Mouse (Mus musculus): Measurements from ENCODE around the gene Scarf1. TPM values are rescaled to one million over a fixed set of nuclear protein-coding genes. Genes with fewer than 3 reads are reported as not detected.

The Scarf1 gene
- total and polyA plus RNA-seq, 3 experiments, result 0.24 to 0.90 (median 0.76) TPM

DNA sequence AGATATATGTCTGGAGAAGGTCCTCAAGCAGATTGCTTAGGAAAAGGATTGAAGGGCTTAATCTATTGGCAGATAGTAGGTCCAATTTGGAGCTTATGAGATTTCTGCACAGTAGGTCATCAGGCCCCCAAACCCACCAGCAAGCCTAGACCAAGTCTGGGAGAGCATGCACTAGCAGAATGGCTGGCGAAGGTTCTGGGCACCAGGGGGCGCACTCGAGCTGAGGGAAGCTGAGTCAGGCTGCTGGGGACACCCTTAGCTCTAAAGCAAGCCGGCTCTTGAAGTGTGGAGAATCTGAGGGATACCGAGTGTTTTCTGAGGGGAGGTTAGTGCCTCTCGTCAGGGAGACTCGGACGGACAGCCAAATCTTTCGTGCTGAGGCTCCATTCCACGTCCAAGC is 17.0 kb downstream of the Scarf1 start (continued):
- no peak for TF ChIP-seq USF1 (IDR thresholded peaks at IDR 0.05; ENCODE audit: low read depth, low read length)
- peak; percentile 100 for TF ChIP-seq SMC3 (IDR thresholded peaks at IDR 0.05; ENCODE audit: low read depth, low read length)
- TF ChIP-seq KAT2A (IDR thresholded peaks at IDR 0.05; ENCODE audit: insufficient replicate concordance, low read length), result no peak
- peak; percentile 33; the same call in 1 of the 2 replicates for TF ChIP-seq ZNF384 (IDR thresholded peaks at IDR 0.05; ENCODE audit: low read depth, low read length)

DNA sequence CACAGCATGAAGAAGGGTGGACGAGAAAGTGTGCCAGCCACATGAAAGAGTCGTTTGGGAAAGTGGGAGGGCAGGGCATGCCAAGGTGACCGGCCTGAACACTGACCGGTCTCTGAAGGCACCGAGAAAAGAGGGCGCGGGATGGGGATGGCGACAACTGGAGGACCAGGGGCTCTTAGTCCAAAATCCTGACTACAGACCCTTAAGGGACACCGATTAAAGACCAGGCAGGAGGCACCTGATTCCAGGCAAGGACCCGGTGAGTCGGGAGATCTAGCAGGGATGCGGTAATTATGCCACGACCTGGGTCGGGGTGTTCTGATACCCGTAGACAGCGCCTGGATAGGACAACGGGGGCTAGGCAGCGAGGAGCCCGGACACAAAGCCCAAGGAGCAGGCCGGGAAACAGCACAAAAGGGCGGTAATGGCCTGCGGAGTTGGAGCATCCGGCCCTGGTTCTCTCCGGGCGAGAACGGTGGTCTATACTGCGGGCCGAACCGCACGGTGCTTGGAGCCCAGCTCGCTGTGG is 17.6 kb downstream of the Scarf1 start:
- TF ChIP-seq UBTF (IDR thresholded peaks at IDR 0.05; ENCODE audit: low read depth, low read length), result peak; percentile 38; the same call in 1 of the 2 replicates
- no peak for TF ChIP-seq USF2 (conservative IDR thresholded peaks at IDR 0.05; ENCODE audit: low read depth, low read length)
- Histone ChIP-seq H3K79me2 (replicated peaks; ENCODE audit: control insufficient read depth, extremely low read depth, insufficient read depth, poor library complexity, severe bottlenecking) (no peaks in the 10 kb centered on the region), H3K9ac (ENCODE audit: insufficient read depth, low read depth) (peak overlapping the region; percentile 31), H3K4me1 (ENCODE audit: control insufficient read depth in 1 of 2, insufficient read depth in 2 of 2) (peaks cover 5 to 44% of the 10 kb centered on the region in 2 experiments; a peak in 3 of 4 replicates), H3K36me3 (replicated peaks in 1 of 2; ENCODE audit: control insufficient read depth in 1 of 2, insufficient read depth in 1 of 2, low read length in 1 of 2) (peaks cover 0 to 22% of the 10 kb centered on the region in 2 experiments), H3K9me3 (replicated peaks; ENCODE audit: low read length) (no peaks in the 10 kb centered on the region), H3K27ac (ENCODE audit: insufficient read depth, low read depth) (no peak overlapping the region), H3K4me3 (replicated peaks in 1 of 3; ENCODE audit: low read depth in 2 of 3, low read length in 2 of 3, poor library complexity in 1 of 3) (peak overlapping the region; percentile 57 to 80 (median 71)), H3K4me2 (ENCODE audit: insufficient read depth, low read depth, poor library complexity, severe bottlenecking) (peak overlapping the region; percentile 83), H3K27me3 (replicated peaks) (no peaks in the 10 kb centered on the region)
- dilution Hi-C loops (cut with MboI; ENCODE audit: extremely low pct_ligation_motif_present, extremely low pct_unique_long_range_greater_than_20kb, low sequenced_read_pairs), result no loop called here
- no peak for DNase-seq (ENCODE audit: extremely low read depth)
- in situ Hi-C loops (cut with MboI; ENCODE audit: low pct_ligation_motif_present, low pct_unique_long_range_greater_than_20kb, low sequenced_read_pairs), result loop anchor here (5.0 kb wide), 1 partner anchor 41 kb away; no protein-coding TSS in a partner anchor

DNA sequence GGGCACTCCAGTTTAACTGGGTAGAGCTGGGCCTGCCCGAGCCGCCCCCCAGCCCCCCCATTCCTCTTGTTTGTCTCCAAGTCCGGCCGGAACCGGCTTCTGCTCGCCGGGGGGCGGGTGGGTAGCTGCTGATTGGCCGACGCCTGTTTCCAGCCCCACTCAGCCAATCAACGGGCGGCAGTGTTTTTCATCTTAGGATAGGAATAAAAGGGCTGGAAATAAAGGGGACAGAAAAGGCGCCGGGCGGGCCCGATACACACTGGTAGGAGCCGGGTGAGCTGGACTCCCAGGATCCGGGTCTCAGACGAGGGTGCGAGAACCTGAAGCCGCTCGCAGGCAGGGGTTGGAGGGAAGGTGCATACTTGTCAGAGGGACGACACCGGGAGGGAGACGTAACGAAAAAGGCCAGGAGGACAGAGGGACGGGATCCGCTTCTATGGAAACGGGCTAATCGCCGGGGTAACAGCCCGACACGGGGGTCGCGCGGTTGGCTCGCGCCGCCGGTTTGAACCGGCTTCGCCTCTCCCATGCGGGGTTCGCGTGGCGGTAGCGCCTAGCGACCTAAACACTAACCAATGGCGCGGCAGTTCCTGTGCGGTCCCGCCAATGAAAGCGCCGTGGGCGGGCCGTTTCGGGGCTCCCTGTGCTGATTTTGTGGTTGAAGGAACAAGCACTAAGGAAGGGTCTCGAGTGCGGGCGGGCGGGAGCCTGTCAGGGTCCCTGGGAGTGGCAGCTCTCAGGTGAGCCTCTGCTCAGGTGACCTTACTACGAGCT is 18.3 kb downstream of the Scarf1 start, which contains the start of gene Slc43a2:
Slc43a2 (plus strand) TSS at position 226 of the 774 bp plus-strand sequence.
- Histone ChIP-seq H3K4me2 (ENCODE audit: insufficient read depth, low read depth, poor library complexity, severe bottlenecking) (peak within 1 kb of the TSS; percentile 83), H3K9ac (ENCODE audit: insufficient read depth, low read depth) (peak within 1 kb of the TSS; percentile 66), H3K79me2 (replicated peaks; ENCODE audit: control insufficient read depth, extremely low read depth, insufficient read depth, poor library complexity, severe bottlenecking) (no peaks in the 10 kb centered on the region), H3K27me3 (replicated peaks) (no peaks in the 10 kb centered on the region), H3K4me1 (ENCODE audit: control insufficient read depth in 1 of 2, insufficient read depth in 2 of 2) (peaks cover 5 to 42% of the 10 kb centered on the region in 2 experiments; a peak in 3 of 4 replicates), H3K36me3 (replicated peaks in 1 of 2; ENCODE audit: control insufficient read depth in 1 of 2, insufficient read depth in 1 of 2, low read length in 1 of 2) (peaks cover 0 to 18% of the 10 kb centered on the region in 2 experiments), H3K27ac (ENCODE audit: insufficient read depth, low read depth) (peak within 1 kb of the TSS; percentile 54), H3K4me3 (replicated peaks in 1 of 3; ENCODE audit: low read depth in 2 of 3, low read length in 2 of 3, poor library complexity in 1 of 3) (peak within 1 kb of the TSS; percentile 57 to 80 (median 71)), H3K9me3 (replicated peaks; ENCODE audit: low read length) (no peaks in the 10 kb centered on the region)
- in situ Hi-C loops (cut with MboI; ENCODE audit: low pct_ligation_motif_present, low pct_unique_long_range_greater_than_20kb, low sequenced_read_pairs), result loop anchor here (5.0 kb wide), 1 partner anchor 41 kb away; no protein-coding TSS in a partner anchor
- dilution Hi-C loops (cut with MboI; ENCODE audit: extremely low pct_ligation_motif_present, extremely low pct_unique_long_range_greater_than_20kb, low sequenced_read_pairs), result no loop called here
- peak; percentile 95 for DNase-seq (ENCODE audit: extremely low read depth)
- no peak for TF ChIP-seq E2F4 (IDR thresholded peaks at IDR 0.05; ENCODE audit: insufficient replicate concordance, low read depth, low read length)
- TF ChIP-seq ZKSCAN1 (IDR thresholded peaks at IDR 0.05; ENCODE audit: borderline replicate concordance, low read depth, low read length), result no peak
- 0 out of 2 replicates have a peak, but pooled peaks have one; percentile 23 for TF ChIP-seq ETS1 (conservative IDR thresholded peaks at IDR 0.05; ENCODE audit: low read depth, low read length)
- TF ChIP-seq TBP (conservative IDR thresholded peaks at IDR 0.05; ENCODE audit: low read depth, low read length), result no peak
- TF ChIP-seq JUN (IDR thresholded peaks at IDR 0.05; ENCODE audit: insufficient read depth, low read depth, low read length), result no peak
- TF ChIP-seq POLR2A (IDR thresholded peaks at IDR 0.05; ENCODE audit: low read depth, low read length), result peak; percentile 69; the same call in 1 of the 2 replicates
- peak; percentile 60 for TF ChIP-seq HCFC1 (IDR thresholded peaks at IDR 0.05; ENCODE audit: low read depth, low read length)
- peak; percentile 96 for TF ChIP-seq MXI1 (IDR thresholded peaks at IDR 0.05; ENCODE audit: low read depth, low read length)
- TF ChIP-seq TCF12 (IDR thresholded peaks at IDR 0.05; ENCODE audit: low read depth, low read length), result peak; percentile 40
- peak; percentile 87 for TF ChIP-seq SIN3A (IDR thresholded peaks at IDR 0.05; ENCODE audit: low read length)
- peak; percentile 75 for TF ChIP-seq ELF1 (IDR thresholded peaks at IDR 0.05; ENCODE audit: low read depth, low read length)
- no peak for TF ChIP-seq RCOR1 (conservative IDR thresholded peaks at IDR 0.05; ENCODE audit: low read depth, low read length)
- 0 out of 2 replicates have a peak, but pooled peaks have one; percentile 6 for TF ChIP-seq SMC3 (IDR thresholded peaks at IDR 0.05; ENCODE audit: low read depth, low read length)
- TF ChIP-seq UBTF (IDR thresholded peaks at IDR 0.05; ENCODE audit: low read depth, low read length), result no peak
- TF ChIP-seq IRF4 (IDR thresholded peaks at IDR 0.05; ENCODE audit: low read depth, low read length), result peak; percentile 47; the same call in 1 of the 2 replicates
- TF ChIP-seq NELFE (IDR thresholded peaks at IDR 0.05; ENCODE audit: low read depth, low read length), result no peak
- TF ChIP-seq USF2 (conservative IDR thresholded peaks at IDR 0.05; ENCODE audit: low read depth, low read length), result no peak
- peak; percentile 98 for TF ChIP-seq MAX (IDR thresholded peaks at IDR 0.05; ENCODE audit: low read length)
- no peak for TF ChIP-seq RAD21 (IDR thresholded peaks at IDR 0.05; ENCODE audit: low read depth, low read length)
- peak; percentile 63; the same call in 1 of the 2 replicates for TF ChIP-seq ZNF384 (IDR thresholded peaks at IDR 0.05; ENCODE audit: low read depth, low read length)
- 0 out of 2 replicates have a peak, but pooled peaks have one; percentile 53 for TF ChIP-seq KAT2A (IDR thresholded peaks at IDR 0.05; ENCODE audit: insufficient replicate concordance, low read length)
- TF ChIP-seq ZC3H11A (IDR thresholded peaks at IDR 0.05; ENCODE audit: low read depth, low read length), result no peak
- TF ChIP-seq CTCF (conservative IDR thresholded peaks at IDR 0.05 in 1 of 2, IDR thresholded peaks at IDR 0.05 in 1 of 2; ENCODE audit: low read depth in 2 of 2, low read length in 2 of 2), result no peak
- no peak for TF ChIP-seq CHD1 (IDR thresholded peaks at IDR 0.05; ENCODE audit: low read depth, low read length)
- no peak for TF ChIP-seq BHLHE40 (IDR thresholded peaks at IDR 0.05; ENCODE audit: low read depth, low read length)

All from CH12.LX (cell line).